Mouse (Mus musculus) adrenal gland, adult 18-20 months (tissue): ENCODE results near the gene Gm7029. TPM values are rescaled to one million over a fixed set of nuclear protein-coding genes. Genes with fewer than 3 reads are reported as not detected.
A peak's percentile ranks its signal among the peaks of the same experiment; 100 is the strongest.
"Not testable (repeated sequence)": the region's sequence is repeated elsewhere in the genome, so short reads cannot be mapped to it uniquely, and the experiment has no call there.

Source experiments
- DNase-seq, 2 experiments: peaks; one replicate each; pipeline ENCODE4 v3.0.0; 2021 to 2022; ENCODE audit warnings: low spot score in 2 of 2
- long read RNA-seq, 2 experiments: library from polyadenylated mRNA; stranded (forward); transcript quantifications; one replicate each; pipeline ENCODE4 v2.0.0; 2021
- total RNA-seq, 2 experiments: library from RNA; stranded (reverse); gene quantifications; 1 replicate in 1 of 2; 2 replicates in 1 of 2; pipeline ENCODE4 v1.2.3; 2021

Gm7029 gene
- not detected for total RNA-seq
- long read RNA-seq, experiment 1, result 0 reads
- long read RNA-seq, experiment 2, result 0 reads

DNA sequence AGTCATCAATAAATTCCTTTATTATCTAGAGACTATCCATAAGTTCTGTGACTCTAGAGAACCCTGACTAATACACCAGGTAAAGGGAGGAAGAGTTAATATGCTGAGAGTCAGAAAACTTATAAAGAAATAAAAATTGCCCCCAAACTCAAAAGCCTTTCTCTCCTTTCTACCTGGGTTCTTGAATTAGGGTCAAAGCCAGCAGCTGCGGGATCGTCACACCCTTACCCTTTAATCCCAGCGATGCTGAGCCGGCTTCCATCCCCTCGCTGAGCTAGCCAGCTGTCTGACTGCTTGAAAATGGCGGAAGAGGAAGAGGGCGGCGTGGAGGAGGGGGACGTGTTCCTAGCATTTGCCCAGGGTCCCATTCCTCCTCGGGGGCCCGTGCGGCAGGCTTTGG is at the start of gene Gm7029:
Gene Gm7029, plus strand, starts transcription at position 301 of the 400 bp plus-strand sequence.
- not testable (repeated sequence) for DNase-seq

DNA sequence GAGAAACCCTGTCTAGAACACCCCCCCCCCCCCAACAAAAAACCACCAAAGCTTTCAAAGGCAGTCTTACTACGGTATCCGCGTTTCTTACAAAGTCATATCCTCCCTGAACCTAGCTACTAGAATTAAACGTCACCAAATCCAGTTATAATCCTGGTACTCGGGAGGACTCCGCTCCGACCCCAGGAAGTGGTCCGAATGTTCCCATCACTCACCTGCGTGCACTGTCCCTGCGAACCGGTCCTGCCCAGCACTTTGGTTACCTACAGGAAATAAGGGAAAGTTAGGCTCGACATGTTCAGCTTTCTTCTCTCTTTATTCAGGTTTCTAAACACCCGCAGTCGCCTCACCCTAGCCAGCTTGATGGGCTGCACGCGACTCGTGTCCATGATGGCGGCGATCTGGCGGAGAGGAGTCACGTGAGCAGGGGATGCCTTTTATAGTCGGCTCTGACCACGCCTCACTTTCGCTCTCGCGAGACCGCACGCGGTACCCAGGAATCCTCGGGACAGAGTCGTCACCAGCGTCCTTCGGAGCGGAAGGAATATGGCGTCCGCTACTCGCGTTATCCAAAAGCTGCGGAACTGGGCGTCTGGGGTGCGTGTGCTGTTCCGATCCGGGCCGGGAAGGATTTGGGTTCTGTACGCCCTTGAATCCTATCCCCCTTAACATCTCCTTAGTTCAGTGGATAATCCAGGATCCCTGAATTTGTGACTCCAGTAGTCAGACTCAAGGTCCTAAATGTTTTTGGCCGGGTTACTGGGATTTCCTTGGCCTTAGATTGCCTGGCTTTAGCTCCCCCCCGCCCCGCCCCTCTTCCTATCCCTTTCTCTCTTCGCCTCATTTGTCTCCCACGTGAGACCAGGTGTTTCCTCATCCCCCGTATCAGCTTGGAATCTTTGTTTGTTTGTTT is 49.3 kb upstream of the Gm7029 start, which contains the start of the genes Rps28 and Ndufa7:
Gene Rps28, minus strand, starts transcription at position 479 of the 913 bp plus-strand sequence.
Gene Ndufa7, plus strand, starts transcription at position 489 of the 913 bp plus-strand sequence.
- DNase-seq, result peak; percentile 98 to 99

DNA sequence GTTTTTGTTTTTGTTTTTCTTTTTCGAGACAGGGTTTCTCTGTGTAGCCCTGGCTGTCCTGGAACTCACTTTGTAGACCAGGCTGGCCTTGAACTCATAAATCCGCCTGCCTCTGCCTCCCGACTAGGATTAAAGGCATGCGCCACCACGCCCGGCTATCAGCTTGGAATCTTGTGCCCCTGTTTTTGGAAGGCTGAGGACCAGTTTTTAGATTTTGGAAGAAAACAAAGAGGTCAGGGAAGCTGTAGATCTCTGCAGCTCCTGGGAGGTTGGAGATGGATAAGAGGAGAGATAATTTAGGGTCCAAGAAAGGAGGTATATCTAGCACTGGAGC is 48.7 kb upstream of the Gm7029 start:
- DNase-seq, result not testable (repeated sequence)

DNA sequence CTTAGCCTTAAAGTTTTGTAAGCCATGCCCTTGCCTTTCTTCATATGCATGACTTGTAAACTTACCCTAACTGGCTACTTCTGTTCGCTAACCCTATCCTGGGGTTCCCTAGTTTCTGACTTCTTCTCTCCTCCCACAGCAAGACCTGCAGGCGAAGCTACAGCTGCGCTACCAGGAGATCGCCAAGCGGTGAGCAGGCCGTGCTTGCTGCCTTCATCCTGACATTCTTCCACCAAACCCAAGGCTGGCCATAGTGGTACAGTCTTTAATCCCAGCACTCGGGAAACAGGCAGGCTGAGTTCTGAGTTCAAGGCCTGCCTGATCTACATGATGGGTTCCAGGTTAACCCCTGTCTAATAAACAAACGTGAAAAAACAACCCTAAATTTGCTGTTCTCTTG is 48.2 kb upstream of the Gm7029 start:
- no peak for DNase-seq

DNA sequence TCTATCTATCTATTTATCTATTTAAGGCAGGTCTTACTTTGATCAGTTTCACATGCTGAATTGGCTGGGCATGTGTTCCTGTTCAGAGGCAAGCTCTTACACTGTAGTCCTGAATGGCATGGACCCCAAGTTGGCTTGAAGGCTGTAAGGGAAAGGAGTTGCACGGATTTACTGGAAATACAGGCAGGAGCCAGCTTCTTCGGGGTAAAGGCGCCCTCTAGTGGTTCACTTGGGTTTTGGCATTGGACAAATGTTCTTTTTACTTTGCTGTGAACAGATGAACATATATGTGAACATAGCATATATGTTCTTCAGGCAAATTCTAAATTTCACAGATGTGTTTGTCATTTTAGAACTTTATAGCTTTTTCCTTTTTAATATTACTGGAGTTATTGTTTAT is 46.8 kb upstream of the Gm7029 start:
- peak; percentile 64 to 68 for DNase-seq

DNA sequence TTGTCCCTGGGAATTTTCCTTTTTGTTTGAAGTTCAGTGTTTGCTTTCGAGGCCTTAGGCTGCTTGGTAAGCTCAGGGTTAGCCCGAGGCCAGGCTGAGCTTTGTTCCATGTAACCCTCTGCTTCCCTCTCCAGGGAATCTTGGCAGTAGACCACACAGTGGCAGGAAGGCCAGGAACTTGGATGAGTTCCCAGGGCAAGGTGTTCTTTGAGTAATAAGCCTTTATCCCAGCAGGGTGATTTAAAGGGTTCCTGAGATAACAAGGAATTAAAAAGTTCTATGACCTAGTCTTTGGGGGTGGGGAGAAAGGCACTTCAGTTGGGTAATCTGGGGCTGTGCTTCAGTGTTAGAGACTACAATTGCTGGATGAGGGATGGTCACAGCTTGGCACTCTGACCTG is 44.7 kb upstream of the Gm7029 start:
- DNase-seq, result peak; percentile 47 to 64

DNA sequence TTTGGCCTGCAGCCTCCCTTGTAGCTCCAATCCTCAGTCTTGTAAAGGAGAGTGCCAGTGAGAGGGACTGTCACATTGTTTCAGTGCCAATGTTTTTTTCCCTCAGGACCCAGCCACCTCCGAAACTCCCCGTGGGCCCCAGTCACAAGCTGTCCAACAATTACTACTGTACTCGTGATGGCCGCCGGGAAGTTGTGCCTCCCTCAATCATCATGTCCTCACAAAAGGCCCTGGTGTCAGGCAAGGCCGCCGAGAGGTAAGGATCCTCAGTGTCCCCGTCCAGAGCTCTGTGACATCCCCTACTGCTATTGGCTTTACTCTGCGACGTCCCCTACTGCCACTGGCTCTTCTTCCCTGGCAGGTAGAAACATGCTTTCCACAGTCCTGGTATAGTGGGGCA is 44.1 kb upstream of the Gm7029 start:
- no peak for DNase-seq

DNA sequence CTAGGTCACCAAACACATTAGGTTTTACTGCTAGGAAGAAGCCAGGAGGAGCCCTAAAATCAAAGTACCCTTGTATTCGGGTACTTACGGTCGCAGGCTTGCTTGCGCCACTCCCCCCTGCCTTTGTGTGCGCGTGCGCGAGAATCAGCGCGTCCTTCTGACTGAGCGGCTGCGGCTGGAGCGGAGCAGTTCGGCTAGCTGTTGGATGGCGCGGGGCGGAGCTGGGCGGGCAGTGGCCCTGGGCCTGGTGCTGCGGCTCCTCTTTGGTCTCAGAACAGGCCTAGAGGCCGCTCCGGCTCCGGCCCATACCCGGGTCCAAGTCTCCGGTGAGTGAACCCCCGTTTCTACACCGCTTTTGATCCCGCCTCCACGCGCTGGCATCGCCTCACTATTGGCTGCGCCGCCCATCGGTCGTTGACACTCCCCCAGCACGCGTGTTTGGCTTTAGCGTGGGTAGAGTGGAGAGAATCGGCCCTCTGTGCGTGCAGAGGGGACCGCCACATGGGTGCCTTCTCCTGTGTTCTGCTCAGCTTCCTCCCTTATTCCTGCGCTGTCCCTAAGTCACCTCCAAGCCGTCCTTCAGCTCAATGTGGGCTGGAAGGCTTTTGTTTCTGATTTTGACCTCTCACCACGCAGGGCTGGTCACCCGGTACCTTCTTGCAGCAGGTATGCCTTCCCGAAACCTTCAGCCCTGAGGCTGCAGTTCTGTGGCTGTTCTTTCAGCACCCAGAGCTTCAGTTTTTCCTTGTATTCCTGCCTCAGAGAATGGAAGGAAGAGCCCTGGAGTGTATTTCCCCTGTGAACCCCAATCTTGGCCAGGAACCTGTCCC is 30.5 kb upstream of the Gm7029 start, which contains the start of gene Cd320:
Gene Cd320, plus strand, starts transcription at position 126 of the 830 bp plus-strand sequence.
- peak; percentile 86 to 90 for DNase-seq

DNA sequence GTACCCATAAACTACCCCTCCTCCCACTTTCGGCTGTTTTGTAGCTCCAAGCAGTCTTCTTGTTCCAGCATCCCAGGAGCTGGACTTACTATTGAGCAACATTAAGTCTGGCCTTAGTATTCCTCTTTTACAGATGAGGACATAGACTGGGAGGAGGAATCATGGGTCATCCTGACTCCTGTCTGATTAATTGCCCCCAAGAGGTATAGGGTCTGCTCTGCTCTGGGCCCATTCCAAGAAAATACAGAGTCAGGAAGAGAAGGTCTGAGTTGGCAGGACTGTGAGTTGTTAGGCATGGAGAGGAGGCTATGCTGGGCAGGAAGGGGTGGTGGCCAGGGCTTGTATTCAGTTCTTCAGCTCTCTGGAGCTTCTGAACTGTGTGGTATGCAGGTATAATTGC is 29.4 kb upstream of the Gm7029 start:
- no peak for DNase-seq

DNA sequence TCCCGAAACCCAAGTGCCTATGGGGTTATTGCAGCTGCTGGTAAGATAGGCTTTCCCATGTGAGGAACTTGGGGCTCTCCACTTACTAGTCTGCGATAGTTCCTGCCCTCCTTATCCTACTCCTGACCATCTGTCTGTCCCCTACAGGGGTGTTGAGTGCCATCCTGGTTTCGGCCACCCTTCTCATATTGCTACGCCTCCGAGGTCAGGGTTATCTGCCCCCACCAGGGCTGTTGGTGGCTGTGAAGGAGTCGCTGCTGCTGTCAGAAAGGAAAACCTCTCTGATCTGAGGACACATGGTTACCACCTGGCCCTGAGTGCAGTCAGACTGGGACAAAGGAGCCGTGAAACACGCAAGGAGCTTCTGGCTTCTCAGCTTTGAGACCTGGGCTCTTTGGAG is 25.5 kb upstream of the Gm7029 start:
- DNase-seq, result no peak

DNA sequence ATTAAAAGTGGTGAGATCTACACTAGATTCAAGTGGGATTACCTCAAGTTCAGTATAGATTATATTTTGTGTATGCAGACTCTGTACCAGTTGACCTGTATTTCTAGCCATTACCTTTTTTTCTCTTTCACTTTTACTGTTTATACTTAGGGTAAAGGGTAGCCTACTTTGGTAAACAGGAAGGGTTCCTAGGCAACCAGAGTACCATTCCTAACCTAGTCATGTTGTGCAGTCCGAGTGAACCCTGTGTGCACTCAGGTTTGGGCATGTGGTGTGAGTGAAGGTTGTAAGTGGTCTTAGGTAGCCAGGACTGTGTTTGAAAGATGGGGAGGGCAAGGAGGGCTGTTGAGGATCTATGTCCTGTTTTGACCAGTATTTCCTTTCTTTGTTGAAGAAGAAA is 22.3 kb upstream of the Gm7029 start:
- DNase-seq, result no peak

DNA sequence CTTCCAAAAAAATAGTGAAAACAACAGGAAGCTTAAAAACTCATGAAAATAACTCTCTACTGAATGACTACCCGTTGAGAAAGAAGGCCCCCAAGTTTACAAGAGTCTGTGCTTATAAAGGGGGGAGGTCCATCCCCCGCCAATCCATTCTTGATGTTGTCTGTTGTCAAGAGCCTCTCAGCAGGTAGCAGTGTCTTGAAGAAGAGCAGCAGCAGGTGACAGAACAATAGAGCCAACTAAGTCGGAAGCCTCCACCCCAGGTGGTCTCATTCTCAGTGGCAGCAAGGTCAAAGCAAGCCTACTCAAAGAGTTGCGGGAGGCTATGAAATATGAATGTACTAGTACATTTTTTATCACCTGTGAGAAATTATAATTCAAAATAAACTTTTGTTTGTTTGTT is 15.8 kb upstream of the Gm7029 start:
- no peak for DNase-seq

DNA sequence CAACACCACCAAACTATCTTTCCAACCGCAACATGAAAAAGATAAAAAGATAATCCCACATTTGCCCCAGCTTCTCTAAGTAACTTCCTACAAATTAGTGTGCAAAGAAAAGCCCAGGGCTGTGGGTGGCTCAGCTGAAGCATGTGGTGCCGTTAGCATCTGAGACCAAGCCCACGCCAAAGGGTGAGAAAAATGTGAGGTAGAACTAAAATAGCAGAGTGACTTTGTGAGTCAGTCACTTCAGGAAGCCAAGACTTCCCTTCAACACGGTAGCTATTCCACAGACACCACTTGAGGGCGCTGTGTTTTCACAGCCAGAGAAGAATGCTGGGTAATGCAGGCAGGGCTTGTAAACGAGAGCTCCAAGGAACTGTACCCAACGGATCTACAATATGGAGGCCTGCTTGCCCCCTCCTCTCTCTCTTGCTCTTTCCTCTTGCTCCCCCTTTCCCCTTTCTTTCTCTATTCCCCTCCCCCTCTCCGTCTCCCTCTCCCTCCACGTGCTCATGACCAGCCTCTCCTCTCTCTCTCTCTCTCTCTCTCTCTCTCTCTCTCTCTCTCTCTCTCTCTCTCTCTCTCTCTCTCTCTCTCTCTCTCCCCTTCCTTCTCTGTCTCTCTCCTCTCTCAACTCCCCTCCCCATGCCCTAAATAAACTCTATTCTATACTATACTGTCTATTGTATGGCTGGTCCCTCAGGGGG is 8.2 kb upstream of the Gm7029 start:
- peak; percentile 40 to 56 for DNase-seq

DNA sequence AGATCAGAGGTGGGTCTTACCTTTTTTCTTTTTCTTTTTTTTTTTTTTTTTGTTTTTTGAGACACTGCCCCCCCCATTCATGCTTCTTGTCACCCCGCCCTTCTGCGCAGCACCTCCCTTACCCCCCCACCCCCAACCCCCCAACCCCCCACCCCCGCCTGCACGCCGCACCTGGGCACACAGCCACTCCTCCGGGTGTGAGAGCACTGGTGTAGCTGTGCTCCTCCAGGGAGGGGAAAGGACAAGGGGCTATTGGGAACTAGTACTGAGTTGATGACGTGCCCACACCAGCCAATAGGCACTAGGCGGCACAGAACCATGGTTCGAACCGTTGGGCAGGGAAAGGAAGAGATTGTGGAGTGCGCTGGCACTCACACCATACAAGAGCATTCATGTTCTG is 774 bp downstream of the Gm7029 start:
- DNase-seq, result no peak

DNA sequence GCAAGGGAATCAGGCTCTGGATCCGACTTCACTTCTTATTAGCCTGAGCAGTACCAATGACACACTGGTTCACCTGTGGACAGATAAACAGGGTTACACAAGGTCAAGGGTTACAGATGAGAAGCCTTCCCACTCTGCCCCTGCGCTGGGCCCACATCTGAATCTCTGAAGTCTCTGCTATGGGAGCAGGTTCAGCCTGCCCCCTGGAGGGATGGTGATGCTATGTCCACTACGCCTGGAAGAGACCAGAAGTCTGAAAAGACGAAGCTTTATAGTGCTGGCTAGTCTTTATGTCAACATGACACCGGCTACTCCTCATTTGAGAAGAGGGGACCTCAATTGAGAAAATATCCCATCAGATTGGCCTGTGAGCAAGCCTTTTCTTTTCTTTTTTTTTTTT is 2.2 kb downstream of the Gm7029 start:
- not testable (repeated sequence) for DNase-seq

DNA sequence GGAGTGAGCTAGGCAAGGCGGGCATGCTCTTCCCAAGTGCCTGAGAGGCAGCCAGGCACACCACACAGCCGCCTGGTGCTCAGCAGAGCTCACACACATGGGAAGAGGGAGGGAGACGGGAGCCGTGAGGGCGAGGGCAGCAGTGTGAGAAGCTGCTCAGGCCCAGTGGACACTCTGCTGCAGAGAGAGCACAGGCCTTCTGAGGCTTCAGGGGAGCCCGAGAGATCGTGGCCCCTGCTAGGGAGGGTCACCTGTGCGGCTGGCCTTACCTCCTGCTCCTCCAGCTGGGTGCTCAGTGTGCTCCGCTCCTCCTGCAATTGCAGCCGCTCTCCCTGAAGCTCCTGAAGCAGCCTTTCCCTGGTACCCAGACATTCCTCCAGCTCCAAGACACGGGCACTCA is 10.7 kb downstream of the Gm7029 start:
- DNase-seq, result not testable (repeated sequence)

DNA sequence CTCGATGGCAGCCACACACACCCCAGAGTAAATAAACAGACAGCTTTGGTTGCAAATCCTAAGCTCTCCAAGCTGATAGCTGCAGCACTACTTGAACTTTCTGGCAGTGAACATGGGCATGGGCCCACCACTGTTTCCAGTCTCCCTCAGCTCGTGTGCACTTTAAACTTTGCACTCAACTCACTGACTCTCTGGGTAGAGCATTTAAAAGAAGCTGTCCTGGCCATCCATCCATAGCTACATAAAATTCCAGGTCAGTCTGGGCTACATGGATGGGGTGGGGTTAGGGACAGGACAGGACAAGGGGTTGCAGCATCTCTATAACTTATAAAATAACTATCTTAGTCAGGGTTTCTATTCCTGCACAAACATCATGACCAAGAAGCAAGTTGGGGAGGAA is 14.2 kb downstream of the Gm7029 start:
- DNase-seq, result not testable (repeated sequence)

DNA sequence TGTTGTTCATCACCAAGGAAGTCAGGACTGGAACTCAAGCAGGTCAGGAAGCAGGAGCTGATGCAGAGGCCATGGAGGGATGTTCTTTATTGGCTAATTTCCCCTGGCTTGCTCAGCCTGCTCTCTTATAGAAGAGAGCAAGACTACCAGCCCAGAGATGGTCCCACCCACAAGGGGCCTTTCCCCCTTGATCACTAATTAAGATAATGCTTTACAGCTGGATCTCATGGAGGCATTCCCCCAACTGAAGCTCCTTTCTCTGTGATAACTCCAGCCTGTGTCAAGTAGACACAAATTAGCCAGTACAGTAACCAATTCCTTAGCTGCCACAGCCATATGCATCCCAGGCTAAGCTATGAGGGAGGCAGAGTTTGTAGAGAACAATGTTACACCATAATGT is 14.6 kb downstream of the Gm7029 start:
- not testable (repeated sequence) for DNase-seq

DNA sequence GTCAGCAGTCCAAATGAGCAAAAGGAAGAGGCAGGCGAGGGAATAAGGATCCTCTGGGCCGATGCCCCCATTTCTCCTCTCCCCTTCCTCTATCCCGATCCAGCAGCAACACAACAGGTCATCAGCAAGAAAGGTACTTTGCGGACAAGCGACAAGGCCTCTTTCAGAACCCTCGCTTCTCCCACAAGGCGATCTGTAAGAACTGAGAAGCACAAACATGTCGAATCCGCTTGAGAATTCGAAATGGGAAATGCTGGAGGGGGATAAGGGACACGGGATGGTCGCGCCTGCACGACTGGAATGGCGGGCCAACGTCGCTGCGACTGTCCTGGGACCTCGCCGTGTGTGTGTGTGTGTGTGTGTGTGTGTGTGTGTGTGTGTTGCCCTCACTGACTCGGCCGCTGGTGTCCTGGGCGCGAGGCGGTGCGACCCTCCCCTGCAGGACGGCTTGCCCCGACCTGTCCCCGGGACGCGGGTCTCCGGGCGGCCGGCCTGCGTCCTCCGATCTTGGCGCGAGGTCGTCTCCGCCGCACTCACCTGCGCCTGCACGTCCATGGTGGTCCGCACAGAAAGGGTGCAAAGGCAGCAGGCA is 16.4 kb downstream of the Gm7029 start:
- DNase-seq, result not testable (repeated sequence)

DNA sequence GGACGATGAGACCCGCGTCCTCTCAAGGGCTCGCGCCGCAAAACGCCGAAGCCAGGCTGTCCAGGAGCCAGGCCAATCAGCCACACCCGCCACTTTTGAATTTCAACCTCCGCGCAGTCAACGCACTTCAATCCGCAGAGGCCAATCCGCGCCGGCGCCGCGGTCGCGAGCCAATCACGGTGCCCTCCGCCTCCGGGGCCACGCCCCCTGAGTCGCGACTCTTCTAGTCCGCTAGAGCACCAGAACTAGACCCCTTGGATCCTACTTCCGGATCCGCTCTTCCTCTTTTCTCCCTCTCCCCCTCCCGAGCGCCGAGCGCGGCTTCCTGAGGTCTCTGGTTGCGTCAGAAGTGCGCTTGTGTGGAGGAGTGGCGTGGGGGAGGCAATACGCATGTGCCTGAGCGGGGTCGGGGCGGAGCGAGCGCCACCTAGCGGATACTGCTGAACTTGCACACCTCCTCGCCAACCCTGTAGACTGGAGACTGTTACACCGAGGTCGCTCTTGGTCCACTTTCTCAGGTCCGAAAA is 17.0 kb downstream of the Gm7029 start, which contains the start of gene Kifc1:
Gene Kifc1, minus strand, starts transcription at position 129 of the 527 bp plus-strand sequence.
- peak; percentile 98 for DNase-seq
